Mouse (Mus musculus) embryo, embryonic 11.5 days (tissue): ENCODE measurements at regions not wholly inside any gene's neighbourhood (a gene's known extent, or its start where the extent isn't known, plus 50 kb on each side); places are given as distances from the start of the nearest gene placed in this dataset.
A peak's percentile ranks its signal among the peaks of the same experiment; 100 is the strongest.
"Not testable (repeated sequence)": the region's sequence is repeated elsewhere in the genome, so short reads cannot be mapped to it uniquely, and the experiment has no call there.

Experiments used
- DNase-seq: peaks from one replicate; pipeline ENCODE4 v3.0.0-alpha.2; 2012; ENCODE audit warnings: low read depth, low spot score

DNA sequence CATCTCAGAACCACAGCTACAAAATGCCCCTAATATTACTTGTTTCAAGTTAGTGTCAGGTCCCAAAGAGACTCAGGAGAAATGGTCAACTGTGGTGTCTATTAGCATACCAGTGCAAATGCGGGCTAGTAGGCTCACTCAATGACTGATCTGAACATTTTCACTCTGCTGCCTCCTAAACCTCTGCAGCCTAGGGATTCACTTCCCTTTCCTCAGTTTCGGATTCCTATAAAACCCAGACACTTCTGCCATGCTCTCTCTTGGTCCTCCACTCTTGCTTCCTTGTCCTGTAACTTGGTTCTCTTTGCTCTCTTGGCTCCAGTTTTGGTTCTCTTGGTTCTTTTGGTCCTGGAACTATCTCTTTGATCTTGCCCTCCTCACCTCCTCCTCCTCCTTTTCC, 206.3 kb upstream of the Spef2 start:
- no peak for DNase-seq

DNA sequence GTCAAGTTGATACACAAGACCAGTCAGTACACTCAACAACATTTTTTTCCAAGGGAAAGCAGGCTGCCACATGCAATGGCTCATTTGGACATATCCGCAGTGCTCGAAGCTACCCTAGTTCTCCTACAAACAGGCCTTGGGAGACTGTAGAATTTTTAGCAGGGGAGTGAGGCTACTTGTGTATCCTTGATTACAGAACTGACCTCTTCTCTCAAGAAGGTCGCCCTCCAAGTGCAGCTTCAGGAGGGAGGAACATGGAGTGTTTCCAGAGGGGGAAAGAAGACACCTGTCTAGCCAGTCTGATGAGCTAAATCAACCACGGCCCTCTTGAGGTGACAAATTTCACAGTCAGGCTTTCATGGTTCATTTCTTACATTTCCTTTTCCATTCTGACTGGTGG, 202.0 kb upstream of the Prlr start:
- DNase-seq, result no peak

DNA sequence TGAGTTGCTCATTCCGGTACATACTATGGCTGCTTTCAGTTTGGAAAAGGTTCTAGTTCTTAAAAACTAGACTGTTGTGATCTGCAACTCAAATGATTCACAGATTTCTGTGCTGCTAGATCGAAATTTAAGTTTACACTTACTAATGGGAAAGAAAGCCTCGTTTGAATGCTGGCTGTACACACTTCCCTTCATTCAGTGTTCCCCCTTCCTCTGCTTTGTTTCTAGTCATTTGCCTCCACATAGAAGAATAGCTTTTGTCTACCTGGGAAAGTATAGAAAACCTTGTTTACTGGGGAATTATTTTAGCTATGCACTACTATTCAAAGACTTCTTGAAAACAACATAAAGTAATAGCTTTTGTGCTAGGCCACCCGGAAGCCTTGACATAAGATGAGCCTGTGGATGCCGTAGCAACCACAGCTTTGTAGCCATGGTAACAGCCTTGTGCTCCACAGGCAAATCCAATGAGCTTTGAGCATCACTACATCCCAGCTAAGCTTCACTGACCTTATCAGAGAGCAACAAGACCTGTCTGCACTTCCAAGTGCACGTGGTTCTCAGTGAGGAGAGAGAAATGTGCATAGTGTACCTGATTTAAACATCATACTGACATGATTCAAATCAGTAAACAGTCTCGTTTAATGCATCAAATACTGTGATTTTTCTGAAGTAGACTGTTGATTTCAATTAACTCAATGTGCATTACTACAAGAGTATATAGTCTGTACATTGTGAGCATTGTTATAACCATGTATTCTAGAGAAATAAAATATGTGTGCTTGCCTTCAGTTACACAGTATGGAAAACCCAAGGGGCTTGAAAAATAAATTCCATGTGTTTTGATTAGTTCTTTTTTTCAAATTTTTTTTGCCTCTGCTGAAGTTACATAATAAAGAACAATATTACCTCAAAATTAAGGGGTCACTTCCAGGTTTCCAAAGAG, 165.5 kb upstream of the Prlr start:
- peak; percentile 0 for DNase-seq

DNA sequence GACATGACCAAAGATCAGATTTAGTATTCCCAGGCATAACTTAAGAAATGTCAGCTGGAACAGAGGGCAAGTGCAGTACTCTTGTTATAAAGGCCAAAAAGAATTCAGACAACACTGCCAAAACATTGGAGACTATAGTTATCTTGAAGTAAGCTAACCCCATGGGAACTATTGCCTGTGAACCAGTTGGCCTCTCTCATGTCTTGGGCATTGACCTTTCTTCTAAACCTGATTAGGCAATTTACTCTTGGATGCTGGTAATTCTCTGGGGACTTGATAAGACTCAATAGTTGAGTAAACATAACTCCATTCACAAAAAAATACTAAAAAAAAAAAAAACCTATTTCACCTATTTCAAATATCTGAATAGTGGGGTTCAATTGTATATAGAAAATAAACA, 159.8 kb upstream of the Prlr start:
- no peak for DNase-seq

DNA sequence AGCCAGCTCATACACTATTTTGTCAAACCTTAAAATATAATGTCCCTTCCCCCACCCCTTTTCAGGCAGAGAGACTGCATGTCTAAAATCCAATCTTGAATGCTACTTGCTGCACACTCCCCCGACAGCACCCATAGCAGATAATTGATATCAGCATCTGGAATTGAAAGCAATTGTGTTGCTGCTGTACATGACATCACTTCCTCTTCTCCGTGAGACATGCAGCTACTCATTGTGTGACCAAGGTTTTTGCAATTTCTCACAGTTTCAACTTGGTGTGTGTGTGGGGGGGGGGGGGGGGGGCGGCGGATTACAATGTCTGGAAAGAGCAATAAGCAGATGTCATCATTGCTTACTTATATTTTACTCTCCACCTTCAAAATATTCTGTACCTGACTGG, 147.1 kb upstream of the Prlr start:
- no peak for DNase-seq

DNA sequence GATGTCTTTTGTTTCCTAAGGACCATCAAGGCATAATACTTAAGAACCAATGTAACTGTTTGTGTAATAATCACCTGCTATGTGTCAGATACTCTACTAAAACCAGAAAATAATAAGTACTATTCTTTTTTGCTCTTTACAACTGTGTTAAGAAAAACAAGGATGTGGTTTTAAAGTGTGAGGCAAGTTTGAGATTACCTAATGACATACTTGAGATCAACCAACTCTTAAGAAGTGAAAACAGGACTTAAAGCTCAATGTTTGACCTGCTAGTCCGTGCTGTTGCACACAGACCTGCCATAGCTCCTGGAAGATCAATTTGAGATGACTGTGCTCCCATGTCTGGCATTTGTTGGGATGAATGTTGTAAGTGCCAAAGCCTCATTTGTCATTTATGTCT, 141.5 kb upstream of the Prlr start:
- DNase-seq, result no peak

DNA sequence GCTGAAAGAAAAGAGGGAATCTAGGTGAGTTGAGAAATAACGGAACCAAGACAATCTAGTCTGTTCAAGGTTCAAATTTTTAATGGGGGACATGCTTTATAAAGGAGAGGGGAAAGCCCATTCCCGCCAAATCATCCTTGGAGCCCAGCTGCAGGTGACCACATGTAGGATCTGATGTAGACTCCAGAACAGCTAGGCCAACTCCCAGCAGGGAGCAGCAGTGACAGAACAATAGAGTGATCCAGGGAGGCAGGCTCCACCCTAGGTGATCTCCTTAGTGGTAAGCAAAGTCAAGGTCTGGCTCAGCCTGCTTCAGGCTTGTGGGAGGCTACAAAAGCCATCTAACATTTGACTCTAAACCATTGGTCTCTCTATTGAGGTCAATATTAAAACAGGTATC, 140.5 kb upstream of the Prlr start:
- not testable (repeated sequence) for DNase-seq

DNA sequence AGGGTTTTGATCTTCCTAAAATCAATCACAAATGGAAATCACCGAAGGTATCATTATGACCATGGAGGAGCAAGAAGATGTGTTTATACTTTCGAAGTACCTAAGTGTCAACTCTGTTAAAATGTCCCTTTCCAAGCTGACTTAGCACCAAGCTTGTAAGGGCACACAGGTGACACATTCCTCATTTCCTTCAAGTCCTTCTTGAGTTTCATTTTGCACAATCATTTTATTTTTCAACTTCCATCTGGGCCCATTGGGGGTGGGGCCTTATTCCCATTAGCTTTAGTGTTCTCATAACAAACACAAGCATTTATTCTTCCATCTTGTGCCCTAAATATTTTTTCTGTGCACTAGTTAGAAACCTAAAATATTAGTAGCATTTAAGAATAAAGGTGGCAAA, 103.5 kb upstream of the Prlr start:
- no peak for DNase-seq

DNA sequence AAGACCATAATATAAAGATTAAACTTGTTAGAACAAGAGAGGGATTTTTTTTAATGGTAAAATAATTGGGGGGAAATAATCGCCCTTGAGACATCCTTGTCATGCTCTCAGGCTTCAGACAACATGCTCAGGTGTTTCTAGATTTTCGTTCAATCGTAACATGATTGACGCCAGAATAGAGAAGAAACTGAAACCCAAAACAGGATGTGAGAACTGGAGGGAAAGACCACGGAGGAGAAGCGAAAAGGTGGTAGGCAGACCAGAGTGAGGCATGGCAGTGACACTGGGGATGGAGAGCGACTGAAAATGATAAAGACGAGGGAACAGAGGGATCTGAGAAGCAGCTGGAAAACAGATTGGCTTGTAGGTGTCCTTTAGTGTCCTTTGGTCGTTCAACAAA, 102.1 kb upstream of the Prlr start:
- DNase-seq, result no peak

DNA sequence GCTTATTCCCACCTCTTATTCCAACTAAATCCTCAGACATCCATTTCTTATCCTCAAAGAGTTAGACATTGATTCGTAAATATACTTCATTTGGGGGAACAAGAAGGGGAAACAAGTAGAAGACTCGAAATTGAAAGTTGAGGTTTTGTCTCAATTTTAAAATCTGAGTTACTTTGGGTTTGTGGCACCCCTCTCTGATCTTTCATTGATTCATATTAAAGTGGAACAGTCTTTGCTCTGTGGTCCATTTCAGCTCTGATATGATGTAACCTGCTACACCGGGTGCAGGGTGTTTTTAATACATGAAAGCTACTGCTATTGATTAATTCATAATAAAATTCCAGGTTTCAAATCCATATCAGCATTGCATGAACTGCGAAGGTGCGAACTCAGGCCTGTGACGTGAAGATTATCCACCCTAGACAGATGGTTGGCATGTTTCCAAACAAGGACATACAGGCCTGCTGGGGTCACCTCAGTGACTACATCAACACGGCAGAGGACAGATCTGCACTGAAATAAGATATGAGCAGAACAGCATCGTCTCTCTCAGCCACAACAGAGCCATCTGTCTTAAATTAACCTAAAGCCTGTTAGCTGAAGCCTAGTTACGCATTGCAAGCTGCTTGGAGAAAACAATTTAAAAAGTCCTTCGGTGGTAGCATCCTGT, 101.5 kb upstream of the Prlr start:
- DNase-seq, result no peak

DNA sequence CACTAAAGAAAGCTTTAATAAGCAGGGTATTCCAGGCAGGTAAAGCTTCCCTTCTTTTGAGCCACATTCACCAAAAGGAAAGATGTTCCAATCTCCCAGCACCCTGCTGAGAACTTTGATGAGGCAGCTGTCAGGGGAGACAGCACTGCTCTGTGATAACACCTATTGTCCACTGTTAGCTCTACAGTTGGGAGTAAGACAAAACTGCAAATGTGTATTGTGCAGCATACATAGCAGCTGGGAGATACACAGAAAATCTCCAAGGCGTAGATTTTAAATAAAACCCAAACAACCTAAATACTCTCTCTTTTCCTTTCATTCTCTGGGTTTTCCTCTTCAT, 101.0 kb upstream of the Prlr start:
- DNase-seq, result no peak

DNA sequence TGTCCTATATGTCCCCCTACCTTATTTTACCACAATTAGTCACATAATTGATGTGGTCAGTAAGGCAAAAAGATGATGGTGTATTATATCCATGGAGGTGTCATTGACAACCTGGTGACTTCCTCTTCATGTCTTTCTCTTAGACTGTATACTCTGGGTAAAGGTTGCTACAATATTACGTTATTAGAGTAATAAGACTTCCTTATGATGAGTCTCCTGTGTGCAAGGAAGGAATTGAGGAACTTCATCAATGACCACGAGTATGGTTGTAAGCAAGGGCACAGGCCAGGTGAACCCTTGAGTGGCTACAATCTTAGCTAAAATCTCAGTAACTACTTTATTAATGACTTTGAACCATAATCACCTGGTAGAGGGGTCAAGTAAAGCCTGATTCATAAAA, 98.6 kb upstream of the Prlr start:
- no peak for DNase-seq

DNA sequence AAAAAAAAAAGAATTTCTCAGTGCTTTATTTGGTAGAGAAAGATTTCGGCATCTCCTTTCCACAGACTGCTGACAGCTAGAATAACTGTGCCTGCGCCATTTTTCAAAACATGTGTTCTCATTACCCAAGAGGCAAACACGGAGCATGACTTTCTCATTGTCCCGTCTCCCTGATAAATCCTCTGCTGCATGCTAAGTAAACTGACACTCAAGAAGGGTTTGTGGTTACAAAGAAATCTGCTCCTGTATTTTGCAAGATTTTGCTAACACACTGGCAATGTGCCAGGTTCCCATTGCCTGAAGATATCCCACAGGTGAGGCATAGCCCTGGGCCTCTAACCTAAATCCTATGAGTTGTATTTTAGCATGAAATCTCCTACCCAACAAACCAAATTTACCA, 97.5 kb upstream of the Prlr start:
- no peak for DNase-seq

DNA sequence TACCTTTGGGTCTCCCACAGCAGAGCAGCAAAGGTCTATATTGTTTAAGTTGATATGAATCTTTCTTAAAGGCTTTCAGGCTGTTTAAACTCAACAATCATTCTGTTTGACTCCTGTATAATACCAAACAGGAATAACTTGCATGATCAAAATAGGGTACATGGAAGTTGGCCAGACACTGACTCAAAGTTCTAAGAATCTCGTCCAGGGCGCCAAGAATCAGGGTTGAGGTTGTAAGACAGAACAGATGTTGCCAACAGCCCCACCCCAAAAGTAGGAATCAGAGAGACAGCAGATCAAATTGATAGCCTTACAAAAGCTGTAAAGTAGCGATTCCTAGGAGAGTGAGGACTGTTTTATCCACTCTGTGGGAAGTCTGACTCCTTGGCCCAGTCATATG, 88.3 kb upstream of the Prlr start:
- DNase-seq, result no peak

DNA sequence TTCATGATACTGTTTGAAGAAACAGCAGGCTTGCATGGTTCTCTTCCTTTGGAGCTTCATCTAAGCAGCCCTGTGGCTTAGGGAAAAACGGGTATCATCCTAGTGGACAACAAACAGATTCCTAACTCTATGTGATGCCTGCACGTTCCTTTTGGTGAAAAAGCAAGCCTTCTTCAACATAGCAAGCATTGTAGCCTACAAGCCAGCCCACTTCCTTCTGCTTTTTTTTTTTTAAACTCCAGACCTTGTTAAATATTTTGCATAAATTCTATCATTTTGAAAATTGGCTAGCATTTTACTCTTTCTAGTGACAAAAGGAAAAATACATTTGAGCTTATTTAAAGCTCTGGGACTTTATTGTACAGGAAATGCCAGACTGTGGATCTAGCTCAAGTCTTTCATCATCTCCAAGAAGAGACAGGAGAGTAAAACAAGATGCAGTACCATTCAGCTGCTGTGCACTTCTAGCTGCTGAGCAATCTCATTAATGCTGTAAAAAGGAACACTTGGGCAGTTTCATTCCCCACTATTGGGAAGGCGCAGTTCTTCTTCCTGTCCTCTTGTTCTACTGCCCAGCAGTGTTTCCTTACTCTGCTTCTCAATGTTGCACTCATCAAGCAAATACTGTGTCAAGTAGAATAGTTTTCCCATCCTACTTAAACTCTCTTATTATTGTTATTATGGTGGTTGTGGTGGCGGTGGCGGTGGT, 86.5 kb upstream of the Prlr start:
- DNase-seq, result no peak

DNA sequence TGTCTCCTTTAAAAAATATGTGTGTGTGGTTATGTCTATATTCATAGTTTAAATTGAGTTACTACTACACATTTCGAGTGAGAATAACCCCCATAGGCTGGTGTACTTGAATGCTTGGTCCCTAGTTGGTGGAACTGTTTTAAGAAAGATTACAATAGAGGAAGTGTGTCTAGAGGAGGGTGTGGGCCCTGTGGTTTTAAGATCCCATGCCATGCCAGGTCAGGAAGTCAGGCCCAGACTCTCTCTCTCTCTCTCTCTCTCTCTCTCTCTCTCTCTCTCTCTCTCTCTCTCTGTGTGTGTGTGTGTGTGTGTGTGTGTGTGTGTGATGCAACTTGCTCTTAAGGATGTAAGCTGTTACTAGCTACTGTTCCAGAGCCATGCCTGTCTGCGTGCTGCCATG, 73.7 kb upstream of the Prlr start:
- DNase-seq, result no peak

DNA sequence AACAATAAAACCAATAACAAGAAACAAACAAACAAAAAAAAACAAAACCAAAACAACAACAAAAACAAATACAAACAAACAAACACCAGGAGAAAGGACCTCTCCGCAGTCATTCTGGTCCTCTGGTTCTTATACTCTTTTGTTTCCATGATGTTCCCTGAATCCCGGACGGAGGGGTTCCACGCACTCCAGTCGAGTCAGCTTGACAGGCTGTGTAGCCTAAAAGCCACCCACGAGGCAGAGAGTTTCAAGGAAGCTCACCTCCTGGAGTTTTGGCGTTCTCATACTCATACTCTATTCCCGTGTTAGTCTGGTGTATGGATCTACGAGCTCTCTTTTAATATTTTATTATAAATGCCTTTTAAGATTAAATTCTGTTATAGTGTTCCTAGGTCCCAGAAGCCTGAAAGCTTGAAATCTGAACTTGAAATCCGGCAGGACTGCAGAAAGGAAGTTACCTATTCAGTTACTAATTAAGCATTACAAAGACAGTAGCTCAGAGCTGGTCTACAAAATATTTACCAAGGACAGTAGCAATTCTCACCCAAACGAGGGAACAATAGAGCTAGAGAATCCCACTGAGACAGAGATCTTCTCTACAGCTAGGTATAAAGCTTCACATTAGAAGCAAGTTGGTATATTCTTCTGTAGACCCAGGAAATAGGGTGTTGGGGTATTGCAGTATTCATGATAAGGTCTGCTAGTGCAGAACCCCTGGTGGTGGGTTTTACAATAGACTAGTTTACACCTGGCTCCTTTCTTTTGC, 71.6 kb upstream of the Prlr start:
- DNase-seq, result not testable (repeated sequence)

DNA sequence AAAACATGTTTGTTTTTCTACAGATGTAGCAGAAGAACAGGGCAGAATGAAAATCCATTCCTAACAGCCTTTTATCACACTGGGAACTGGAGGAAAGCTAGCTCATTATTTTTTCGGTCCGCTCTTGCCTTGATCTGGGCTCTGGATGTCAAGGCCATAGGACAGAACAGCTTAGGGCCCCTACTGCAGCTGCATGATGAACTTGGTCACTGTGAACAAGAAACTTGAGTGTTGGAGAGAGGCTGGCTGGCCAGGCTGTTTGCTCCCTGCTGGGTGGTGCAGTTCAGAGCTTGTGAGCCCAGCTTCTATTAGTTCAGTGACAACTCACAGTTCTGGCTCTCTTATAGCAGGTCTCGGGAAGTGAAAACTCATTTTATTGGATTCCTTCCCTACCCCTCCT, 70.2 kb upstream of the Prlr start:
- no peak for DNase-seq
